ENCODE assay signal across 14 mouse cellular contexts in the genomic region with DNA sequence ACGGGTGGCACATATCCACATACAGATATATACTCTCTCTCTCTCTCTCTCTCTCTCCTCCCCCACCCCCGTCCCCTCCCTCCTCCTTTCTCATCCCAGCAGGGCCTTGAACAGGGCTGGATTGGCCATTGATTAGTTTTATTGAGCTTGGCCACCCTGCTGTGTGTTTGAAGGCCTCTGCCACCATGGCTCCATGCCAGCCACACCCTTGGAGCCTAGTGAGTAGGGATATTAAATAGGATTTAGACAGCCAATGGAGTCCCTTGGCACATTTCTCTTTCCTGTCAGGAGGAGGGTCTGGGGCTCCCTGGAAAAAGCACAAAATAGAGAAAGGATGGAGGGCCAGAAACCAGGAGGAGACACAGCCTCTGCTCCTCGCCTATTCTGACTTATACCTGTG. TPM values are rescaled to one million over a fixed set of nuclear protein-coding genes. Genes with fewer than 3 reads are reported as not detected.
DNase-seq lines count a peak whose midpoint lies in the region; ATAC-seq and TF ChIP-seq lines count a peak whose summit lies in the region.
"Had no signal": no experiment of that assay in that cellular context is flagged by ENCODE, and none has a peak within 500 bp of the region (broad histone marks: within the 10 kb centered on the region; RNA-seq: fewer than 3 reads in every experiment).

No protein-coding gene starts in this region.

- H3K36me3 ChIP-seq in forebrain, embryonic 12.5 days (replicated peaks), result 0 out of 2 replicates have a peak, but pooled peaks cover 6% of the 10 kb centered on the region
- peaks cover 27% of the 10 kb centered on the region for H3K36me3 ChIP-seq in forebrain, embryonic 10.5 days (replicated peaks)
- H3K36me3 ChIP-seq in neural tube, embryonic 11.5 days (ENCODE audit: control insufficient read depth, insufficient read depth, low read length), result no peaks in the 10 kb centered on the region
- peaks cover 6% of the 10 kb centered on the region; the same call in 1 of the 2 replicates for H3K36me3 ChIP-seq in intestine, embryonic 16.5 days (ENCODE audit: control insufficient read depth, insufficient read depth, low read length)
- peaks cover 7% of the 10 kb centered on the region; the same call in 1 of the 2 replicates for H3K36me3 ChIP-seq in stomach, postnatal 0 days (ENCODE audit: control insufficient read depth, insufficient read depth, low read length)
- peaks cover 40% of the 10 kb centered on the region for H3K36me3 ChIP-seq in embryonic facial prominence, embryonic 10.5 days (replicated peaks)

- no peak for TF ChIP-seq CTCF in stomach, postnatal 0 days (IDR thresholded peaks at IDR 0.05; ENCODE audit: low read depth)

- H3K27me3 ChIP-seq in forebrain, embryonic 12.5 days, result peaks cover 6% of the 10 kb centered on the region; the same call in 1 of the 2 replicates
- no peaks in the 10 kb centered on the region for H3K27me3 ChIP-seq in forebrain, embryonic 10.5 days (ENCODE audit: poor library complexity, severe bottlenecking)
- H3K27me3 ChIP-seq in neural tube, embryonic 11.5 days (ENCODE audit: control insufficient read depth, insufficient read depth, low read length), result no peaks in the 10 kb centered on the region
- H3K27me3 ChIP-seq in intestine, embryonic 16.5 days (replicated peaks; ENCODE audit: control insufficient read depth, insufficient read depth, low read length), result no peaks in the 10 kb centered on the region
- H3K27me3 ChIP-seq in stomach, postnatal 0 days (ENCODE audit: control insufficient read depth, insufficient read depth, low read length), result no peaks in the 10 kb centered on the region
- H3K27me3 ChIP-seq in embryonic facial prominence, embryonic 10.5 days (replicated peaks; ENCODE audit: low read depth, poor library complexity, severe bottlenecking), result no peaks in the 10 kb centered on the region

- H3K4me3 ChIP-seq in forebrain, embryonic 12.5 days (replicated peaks), result no peak overlapping the region
- no peak overlapping the region for H3K4me3 ChIP-seq in forebrain, embryonic 10.5 days
- H3K4me3 ChIP-seq in neural tube, embryonic 11.5 days (ENCODE audit: low read depth, low read length), result no peak overlapping the region
- no peak overlapping the region for H3K4me3 ChIP-seq in intestine, embryonic 16.5 days (ENCODE audit: low read length)
- no peak overlapping the region for H3K4me3 ChIP-seq in stomach, postnatal 0 days (ENCODE audit: low read depth, low read length)
- no peak overlapping the region for H3K4me3 ChIP-seq in embryonic facial prominence, embryonic 10.5 days

- H3K9me3 ChIP-seq in forebrain, embryonic 12.5 days, result no peaks in the 10 kb centered on the region
- H3K9me3 ChIP-seq in forebrain, embryonic 10.5 days, result no peaks in the 10 kb centered on the region
- no peaks in the 10 kb centered on the region for H3K9me3 ChIP-seq in neural tube, embryonic 11.5 days (ENCODE audit: control insufficient read depth, low read length)
- H3K9me3 ChIP-seq in intestine, embryonic 16.5 days (ENCODE audit: control insufficient read depth, low read length), result no peaks in the 10 kb centered on the region
- no peaks in the 10 kb centered on the region for H3K9me3 ChIP-seq in stomach, postnatal 0 days (ENCODE audit: control insufficient read depth, low read length)
- H3K9me3 ChIP-seq in embryonic facial prominence, embryonic 10.5 days, result no peaks in the 10 kb centered on the region

- no peak for DNase-seq in forebrain, embryonic 10.5 days (ENCODE audit: extremely low spot score, low spot score)
- no peak for DNase-seq in neural tube, embryonic 11.5 days (ENCODE audit: low spot score)
- no peak for DNase-seq in neural tube, embryonic 10.5 days (ENCODE audit: extremely low spot score, low spot score)
- peak; percentile 41 for DNase-seq in stomach, postnatal 0 days (ENCODE audit: low spot score)
- no peak for DNase-seq in kidney, postnatal 14 days
- no peak for DNase-seq in embryonic facial prominence, embryonic 10.5 days (ENCODE audit: low spot score)
- DNase-seq: adrenal gland, postnatal 25 days; gastrocnemius, postnatal 25 days; heart, postnatal 36 days; lung, embryonic 14.5 days; retina, postnatal 1 day had no signal

- peaks cover 66% of the 10 kb centered on the region for H3K4me1 ChIP-seq in forebrain, embryonic 12.5 days
- H3K4me1 ChIP-seq in forebrain, embryonic 10.5 days, result peaks cover 86% of the 10 kb centered on the region
- peaks cover 40% of the 10 kb centered on the region for H3K4me1 ChIP-seq in neural tube, embryonic 11.5 days (ENCODE audit: control insufficient read depth, insufficient read depth, low read length)
- peaks cover 17% of the 10 kb centered on the region for H3K4me1 ChIP-seq in intestine, embryonic 16.5 days (ENCODE audit: control insufficient read depth, insufficient read depth, low read length)
- no peaks in the 10 kb centered on the region for H3K4me1 ChIP-seq in stomach, postnatal 0 days (replicated peaks; ENCODE audit: control insufficient read depth, insufficient read depth)
- peaks cover 45% of the 10 kb centered on the region for H3K4me1 ChIP-seq in embryonic facial prominence, embryonic 10.5 days

- H3K9ac ChIP-seq in forebrain, embryonic 12.5 days, result no peak overlapping the region
- H3K9ac ChIP-seq in neural tube, embryonic 11.5 days (ENCODE audit: low read length), result no peak overlapping the region
- H3K9ac ChIP-seq in intestine, embryonic 16.5 days (ENCODE audit: low read depth, low read length), result no peak overlapping the region
- H3K9ac ChIP-seq in stomach, postnatal 0 days (ENCODE audit: low read length), result no peak overlapping the region
- H3K9ac ChIP-seq: lung, embryonic 14.5 days had no signal

- WGBS in forebrain, embryonic 12.5 days, result 20% methylated on average over 3 of the region's 3 CpGs
- 28% methylated on average over 3 of the region's 3 CpGs for WGBS in forebrain, embryonic 10.5 days
- WGBS in neural tube, embryonic 11.5 days, result 25% methylated on average over 3 of the region's 3 CpGs
- 54% methylated on average over 3 of the region's 3 CpGs for WGBS in intestine, embryonic 16.5 days
- 56% methylated on average over 3 of the region's 3 CpGs for WGBS in stomach, postnatal 0 days
- 57% methylated on average over 3 of the region's 3 CpGs for WGBS in embryonic facial prominence, embryonic 10.5 days

- peak overlapping the region; percentile 64; the same call in 1 of the 2 replicates for H3K27ac ChIP-seq in forebrain, embryonic 12.5 days
- no peak overlapping the region for H3K27ac ChIP-seq in forebrain, embryonic 10.5 days
- no peak overlapping the region for H3K27ac ChIP-seq in neural tube, embryonic 11.5 days (ENCODE audit: low read depth, low read length)
- H3K27ac ChIP-seq in intestine, embryonic 16.5 days (ENCODE audit: low read length), result no peak overlapping the region
- no peak overlapping the region for H3K27ac ChIP-seq in stomach, postnatal 0 days (replicated peaks)
- no peak overlapping the region for H3K27ac ChIP-seq in embryonic facial prominence, embryonic 10.5 days (replicated peaks)

- no peak overlapping the region for H3K4me2 ChIP-seq in forebrain, embryonic 12.5 days
- H3K4me2 ChIP-seq in neural tube, embryonic 11.5 days (ENCODE audit: low read depth), result no peak overlapping the region
- H3K4me2 ChIP-seq in intestine, embryonic 16.5 days (ENCODE audit: low read depth, low read length), result no peak overlapping the region
- no peak overlapping the region for H3K4me2 ChIP-seq in stomach, postnatal 0 days (replicated peaks; ENCODE audit: low read depth)
- H3K4me2 ChIP-seq: heart, embryonic 11.5 days; lung, embryonic 14.5 days had no signal

- no peak; the same call in 1 of the 2 replicates for ATAC-seq in forebrain, embryonic 12.5 days (ENCODE audit: low FRiP score)
- ATAC-seq in neural tube, embryonic 11.5 days (ENCODE audit: insufficient read depth, low FRiP score, low TSS enrichment), result peak; percentile 28
- 0 out of 2 replicates have a peak, but pooled peaks have one; percentile 24 for ATAC-seq in intestine, embryonic 16.5 days
- no peak for ATAC-seq in stomach, postnatal 0 days (ENCODE audit: low FRiP score, low TSS enrichment)

- TF ChIP-seq EP300 in stomach, postnatal 0 days (optimal IDR thresholded peaks at IDR 0.05), result no peak

RNA-seq across cellular contexts. Expression of a gene that starts 44.9 kb away (rescaled TPM):
- polyA plus RNA-seq in forebrain, embryonic 12.5 days (2016; fragmentation: Nextera tagmentation; extraction: Ambion mirVana), result 3.0 and 3.1 TPM in 2 replicates
- 1.8 and 2.0 TPM in 2 replicates for polyA plus RNA-seq in forebrain, embryonic 10.5 days (2016; fragmentation: Nextera tagmentation; extraction: Ambion mirVana)
- 6.3 and 7.2 TPM in 2 replicates for polyA plus RNA-seq in neural tube, embryonic 11.5 days (2014; fragmentation: Nextera tagmentation; extraction: Ambion mirVana)
- polyA plus RNA-seq in intestine, embryonic 16.5 days (2015; fragmentation: Nextera tagmentation; extraction: Ambion mirVana), result 0.65 and 0.77 TPM in 2 replicates
- polyA plus RNA-seq in stomach, postnatal 0 days (2015; fragmentation: Nextera tagmentation; extraction: Ambion mirVana), result 0.51 and 0.62 TPM in 2 replicates
- polyA plus RNA-seq in embryonic facial prominence, embryonic 10.5 days (2016; fragmentation: Nextera tagmentation; extraction: Ambion mirVana), result 0.79 and 0.98 TPM in 2 replicates

Comparison
In these comparisons a context has a peak if more than half of its experiments do, and no peak if none do; other contexts are left out.
1. ATAC-seq: peak in neural tube, embryonic 11.5 days (single experiment) and intestine, embryonic 16.5 days (single experiment); none in forebrain, embryonic 12.5 days (single experiment) and stomach, postnatal 0 days (single experiment).